Mouse (Mus musculus) layer of hippocampus, adult 11-12 months (tissue): ENCODE results near the gene Mterf1b.
A peak's percentile ranks its signal among the peaks of the same experiment; 100 is the strongest.
"Not testable (repeated sequence)": the region's sequence is repeated elsewhere in the genome, so short reads cannot be mapped to it uniquely, and the experiment has no call there.

Source experiments
- DNase-seq: peaks from one replicate; pipeline ENCODE4 v3.0.0; 2022; ENCODE audit warnings: low spot score

The Mterf1b gene

DNA sequence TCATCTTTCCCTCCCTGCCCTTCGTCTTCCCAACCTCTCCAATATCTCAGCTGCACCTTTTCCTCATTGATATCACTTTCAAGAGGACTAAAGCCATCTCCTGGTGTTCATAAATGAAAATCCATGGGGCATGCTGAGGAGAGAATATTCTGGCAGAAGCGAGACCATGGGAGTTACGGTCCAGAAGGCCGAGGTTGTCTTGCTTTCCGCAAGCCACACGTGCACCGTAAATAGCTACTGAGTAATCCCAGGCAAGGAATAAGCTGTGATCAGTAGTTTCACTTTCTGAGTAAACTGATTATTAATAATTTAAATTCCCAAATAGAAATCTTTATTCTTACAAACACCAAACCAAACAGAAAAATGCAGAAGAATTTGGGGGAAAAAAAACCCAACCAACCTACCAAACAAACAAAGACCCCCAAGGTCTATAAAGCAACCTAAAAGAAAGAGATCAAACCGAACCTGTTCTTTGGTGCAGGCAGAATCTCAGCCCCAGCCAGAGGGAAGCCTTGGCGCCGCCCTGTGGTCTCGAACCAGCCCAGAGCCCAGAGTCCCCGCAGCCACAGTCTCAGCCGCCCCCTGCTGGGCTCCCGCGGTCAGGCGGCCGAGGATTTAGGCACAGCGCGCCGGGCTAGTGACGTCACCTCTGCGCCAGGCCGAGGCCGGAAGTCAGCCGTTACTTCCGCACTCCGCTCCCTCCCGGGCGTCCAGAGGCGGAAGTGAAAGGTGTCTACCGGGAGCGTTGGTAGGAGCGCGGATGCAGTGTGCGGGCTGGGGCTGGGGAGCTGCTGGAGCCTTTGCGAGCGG is at the start of gene Mterf1b:
Gene Mterf1b, plus strand, starts transcription at position 697 of the 810 bp plus-strand sequence.
- DNase-seq: not testable (repeated sequence)

DNA sequence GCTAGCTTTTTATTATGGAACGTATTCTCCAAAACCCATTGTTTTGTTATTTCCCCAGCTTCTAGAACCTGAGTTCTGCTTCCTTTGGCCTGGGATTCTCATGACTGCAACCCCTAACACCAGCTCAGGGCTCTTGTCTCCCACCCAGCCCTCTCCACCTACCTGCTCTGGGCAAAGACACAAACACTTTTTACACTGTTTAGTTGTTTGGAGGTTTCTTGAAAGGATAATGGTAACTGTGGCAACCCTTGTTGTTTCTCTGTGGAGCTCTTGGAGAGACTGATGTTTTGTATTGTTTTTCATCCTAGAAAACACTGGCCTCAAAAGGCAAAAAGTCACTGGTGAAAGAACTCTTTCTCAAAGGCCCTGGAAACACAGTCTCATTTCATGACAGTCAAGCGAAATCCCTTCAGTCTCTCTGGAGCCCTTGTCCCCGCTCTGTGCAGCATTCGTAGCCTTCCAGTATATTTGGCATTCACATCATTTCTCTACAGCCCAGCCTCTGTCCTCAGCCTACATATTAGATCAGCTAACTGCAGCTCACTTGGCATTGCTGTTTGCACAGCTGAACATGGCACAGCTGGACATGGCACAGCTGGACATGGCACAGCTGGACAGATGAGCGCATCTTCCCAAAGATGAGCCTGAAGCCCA is 32.6 kb upstream of the Mterf1b start:
- DNase-seq: not testable (repeated sequence)

DNA sequence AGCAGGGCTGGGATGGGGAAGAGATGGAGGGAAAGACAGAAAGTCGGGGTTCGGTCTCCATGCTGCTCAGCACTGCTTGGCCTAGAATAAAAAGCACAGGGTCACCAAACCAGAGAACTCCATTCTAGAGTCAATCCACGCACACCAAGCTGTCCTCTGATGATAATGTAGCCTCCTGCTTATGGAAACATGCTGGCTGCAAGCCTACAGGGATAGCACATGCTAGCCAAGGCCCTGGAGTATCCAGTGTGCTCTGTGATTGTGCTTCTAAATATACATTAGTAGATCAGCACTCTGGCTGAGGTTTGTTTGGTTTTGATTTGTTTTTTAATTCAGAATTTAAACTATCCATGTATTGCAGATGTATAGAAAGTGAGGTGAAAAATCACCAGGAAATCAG is 30.6 kb upstream of the Mterf1b start:
- DNase-seq: no peak

DNA sequence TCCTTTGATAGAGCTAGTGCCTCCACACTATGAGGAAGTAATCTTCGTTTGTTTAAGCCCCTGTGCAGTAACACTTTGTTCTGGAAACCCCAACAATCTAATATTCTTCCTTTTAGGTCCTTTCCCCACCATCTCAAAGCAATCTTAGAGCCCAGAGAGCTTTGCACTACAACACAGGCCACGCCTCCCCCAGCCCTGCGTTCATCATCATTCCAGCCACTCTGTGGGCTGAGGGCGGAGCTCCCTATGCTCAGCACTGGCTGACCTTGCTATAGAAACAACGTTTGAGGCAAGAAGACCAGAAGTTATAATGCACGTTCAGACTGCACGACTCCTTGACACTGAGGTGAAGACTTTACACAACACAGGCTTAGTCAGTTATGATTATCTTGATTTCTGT is 29.7 kb upstream of the Mterf1b start:
- no peak for DNase-seq

DNA sequence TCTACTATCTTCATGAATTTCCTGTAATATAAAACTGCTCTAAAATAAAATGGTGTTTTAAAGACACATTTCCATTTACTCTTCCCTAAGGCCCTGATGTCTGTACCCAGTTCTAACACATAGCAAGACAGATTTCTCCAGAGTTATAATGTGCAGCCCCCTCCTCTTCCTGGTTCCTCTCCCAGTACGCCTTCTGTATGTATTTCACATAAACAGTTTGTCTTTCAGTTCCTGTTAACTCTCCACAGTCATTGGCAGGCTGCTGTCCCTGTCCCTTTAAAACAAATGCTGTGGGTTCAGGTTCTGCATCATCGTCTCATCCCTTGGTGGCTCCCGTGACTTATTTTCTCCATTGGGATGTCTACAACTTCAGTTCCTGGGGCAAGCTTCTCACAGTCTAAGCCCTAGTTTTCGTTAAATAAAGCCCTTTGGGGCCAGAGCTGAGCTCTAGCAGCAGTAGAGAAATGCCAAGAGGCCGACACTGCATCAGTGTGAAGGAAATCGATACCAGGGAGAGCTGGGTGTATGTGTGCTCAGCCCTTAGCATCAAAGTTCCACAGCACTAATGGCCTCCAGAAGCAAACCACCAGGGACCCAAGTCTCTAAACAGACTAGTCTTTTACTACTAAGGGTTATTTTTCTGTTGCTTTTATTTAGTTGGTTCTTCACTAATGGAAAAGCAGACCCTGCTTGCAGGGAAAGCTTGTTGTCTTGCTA is 24.2 kb upstream of the Mterf1b start:
- DNase-seq: not testable (repeated sequence)

DNA sequence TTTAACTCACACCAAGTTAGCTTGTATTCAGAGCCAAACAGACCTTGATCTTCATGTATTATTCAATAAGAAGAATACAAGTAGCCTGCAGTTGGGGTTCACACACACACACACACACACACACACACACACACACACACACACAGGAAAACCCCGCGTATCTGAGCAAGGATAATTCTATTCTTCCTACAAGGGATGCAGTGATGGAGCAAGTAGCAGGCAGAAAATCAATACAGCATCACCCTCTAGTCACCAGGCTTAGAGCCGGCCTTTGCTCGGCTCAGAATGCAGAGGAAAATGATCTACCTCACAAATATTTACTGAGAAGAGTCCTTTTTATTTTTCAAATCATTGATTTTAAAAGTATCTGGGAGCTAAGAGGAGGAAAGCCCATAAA is 23.6 kb upstream of the Mterf1b start:
- DNase-seq: not testable (repeated sequence)

DNA sequence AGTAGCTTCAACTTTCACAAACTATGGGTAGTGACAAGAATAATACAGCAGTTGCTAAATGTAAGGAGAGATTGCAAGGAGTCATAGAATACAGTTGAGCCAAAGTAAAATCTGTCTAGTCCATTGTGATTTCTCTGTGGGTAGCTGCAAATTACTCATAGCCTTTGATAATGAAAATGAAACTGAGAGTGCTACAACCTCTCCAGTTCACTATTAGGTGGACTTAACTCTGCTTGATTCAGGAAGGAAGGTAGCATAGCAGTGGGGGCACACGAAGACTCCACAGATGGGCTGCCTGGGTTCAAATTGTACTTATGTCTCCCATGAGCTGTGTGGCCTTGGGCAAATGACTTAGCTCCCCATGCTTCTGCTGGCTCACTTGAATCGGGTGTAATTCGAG is 15.7 kb upstream of the Mterf1b start:
- DNase-seq: not testable (repeated sequence)

DNA sequence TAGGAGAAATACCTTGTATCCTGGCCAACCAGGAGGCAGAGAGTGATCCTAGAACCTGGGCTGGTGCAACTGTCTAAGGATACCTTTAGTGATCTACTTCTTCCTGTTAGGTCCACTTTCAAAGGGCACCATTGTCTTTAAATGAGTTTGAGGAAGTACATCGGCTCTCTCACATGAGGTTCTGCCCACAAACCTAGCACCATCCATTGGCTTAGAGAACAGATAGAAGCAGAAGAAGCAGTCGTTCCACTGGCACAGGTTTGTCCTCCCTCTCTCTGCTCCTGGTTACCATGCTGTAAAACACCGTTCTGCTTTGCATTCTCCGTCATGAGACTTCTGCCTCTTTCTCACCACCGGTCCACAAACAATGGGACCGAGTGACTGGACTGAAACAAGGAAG is 12.8 kb upstream of the Mterf1b start:
- no peak for DNase-seq

DNA sequence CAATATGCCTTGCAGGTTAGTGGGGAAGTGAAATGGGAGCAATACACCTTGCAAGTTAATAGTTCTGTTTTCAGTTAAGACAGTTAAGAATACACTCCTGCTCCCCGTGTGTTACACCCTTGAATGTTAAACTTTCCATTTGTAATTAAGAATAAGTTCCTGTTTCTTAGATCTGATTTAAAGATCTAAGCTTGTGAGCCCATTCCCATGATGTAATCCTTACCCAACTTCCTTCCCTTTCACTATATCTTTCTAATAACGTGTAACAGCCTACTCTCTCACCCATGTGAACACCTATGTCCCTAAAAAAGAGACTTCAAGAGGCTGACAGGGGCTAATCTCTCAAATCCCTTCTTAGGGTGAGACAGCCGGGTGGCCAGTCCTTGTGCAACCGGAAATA is 5.4 kb upstream of the Mterf1b start:
- DNase-seq: no peak

DNA sequence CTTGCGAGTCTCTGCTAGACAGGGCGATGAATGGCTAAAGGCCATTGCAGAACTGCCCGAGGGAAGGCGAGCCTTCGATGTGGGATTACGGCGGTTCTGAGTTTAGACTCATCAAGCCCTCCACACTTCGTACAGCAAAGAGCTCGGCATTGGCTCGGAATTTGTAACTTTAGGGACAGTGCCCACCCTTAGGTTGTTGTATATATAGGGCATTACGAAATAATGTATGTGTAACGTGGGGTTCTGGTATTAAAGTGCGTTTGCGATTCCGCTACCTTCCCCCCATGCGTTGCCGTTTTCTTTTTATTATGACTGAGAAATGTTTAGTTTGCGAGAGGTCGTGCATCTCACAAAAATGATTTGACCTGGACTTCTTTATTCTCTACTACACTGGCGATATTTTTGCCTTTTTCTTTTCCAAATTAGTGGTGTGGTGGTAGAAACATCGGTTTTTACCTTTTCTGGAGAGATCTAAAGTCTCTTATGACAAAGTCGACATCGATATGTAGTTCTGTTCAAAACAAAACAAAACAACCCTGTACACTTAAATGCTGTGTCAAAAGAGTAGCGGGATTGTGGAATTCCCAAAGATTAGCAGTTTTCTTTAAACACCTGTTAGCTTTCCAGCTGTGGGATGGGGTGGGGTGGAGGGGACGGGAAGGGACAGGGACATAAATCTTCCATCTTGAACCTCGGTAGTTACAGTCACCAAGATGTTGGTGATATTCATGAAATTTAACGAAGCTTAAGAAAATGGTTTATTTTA is 497 bp downstream of the Mterf1b start:
- not testable (repeated sequence) for DNase-seq

DNA sequence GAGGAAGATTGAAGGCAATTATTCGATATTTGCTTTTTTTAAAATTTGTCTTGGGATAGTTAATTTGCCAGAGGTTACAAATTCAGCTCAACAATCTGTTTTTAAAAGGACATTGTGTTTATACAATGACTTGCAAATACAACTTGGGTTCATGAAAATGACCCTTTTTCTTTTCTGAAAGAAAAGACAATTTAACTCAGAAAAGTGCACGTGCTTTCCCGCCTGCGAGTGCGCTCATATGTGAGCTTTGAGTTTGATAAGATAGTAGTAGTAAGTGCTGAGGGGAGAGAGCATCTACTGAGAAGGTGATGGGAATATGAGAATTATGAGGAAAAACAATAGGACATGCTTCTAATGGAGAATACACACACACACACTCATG is 1.1 kb downstream of the Mterf1b start:
- DNase-seq: no peak

DNA sequence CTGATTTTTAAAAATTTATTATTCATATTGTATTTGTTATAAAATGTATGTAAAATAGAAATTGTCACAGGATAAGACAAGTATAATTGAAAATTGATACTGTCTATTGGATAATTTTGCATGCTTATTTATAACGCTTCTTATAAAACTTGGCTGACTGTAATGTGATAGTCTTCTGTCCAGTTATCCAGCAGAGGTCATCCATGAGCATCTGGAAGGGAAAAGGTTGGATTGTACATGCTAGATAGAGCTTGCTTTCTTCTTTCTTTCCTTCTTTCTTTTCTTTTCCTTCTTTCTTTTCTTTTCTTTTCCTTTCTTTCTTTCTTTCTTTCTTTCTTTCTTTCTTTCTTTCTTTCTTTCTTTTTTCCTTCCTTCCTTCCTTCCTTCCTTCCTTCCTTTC is 2.0 kb downstream of the Mterf1b start:
- no peak for DNase-seq

DNA sequence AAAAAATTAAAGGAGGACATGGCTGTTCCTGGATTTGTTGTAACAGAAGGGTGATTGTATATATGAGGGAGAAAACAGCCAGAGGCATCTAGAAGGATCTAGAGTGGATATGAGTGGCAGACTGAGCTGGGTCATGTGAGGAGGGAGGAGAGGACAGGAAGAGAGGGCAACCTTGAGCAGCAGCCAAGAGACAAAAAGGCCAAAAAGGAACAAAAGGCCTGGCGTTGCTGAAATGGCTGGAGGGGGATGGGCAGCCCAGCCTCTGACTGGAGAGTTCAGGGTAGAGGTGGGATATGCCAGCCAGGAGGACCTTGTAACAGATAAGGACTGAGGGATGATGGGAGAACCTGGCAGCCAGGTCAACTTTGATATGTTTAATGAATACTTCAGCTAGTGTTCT is 2.9 kb downstream of the Mterf1b start:
- no peak for DNase-seq

DNA sequence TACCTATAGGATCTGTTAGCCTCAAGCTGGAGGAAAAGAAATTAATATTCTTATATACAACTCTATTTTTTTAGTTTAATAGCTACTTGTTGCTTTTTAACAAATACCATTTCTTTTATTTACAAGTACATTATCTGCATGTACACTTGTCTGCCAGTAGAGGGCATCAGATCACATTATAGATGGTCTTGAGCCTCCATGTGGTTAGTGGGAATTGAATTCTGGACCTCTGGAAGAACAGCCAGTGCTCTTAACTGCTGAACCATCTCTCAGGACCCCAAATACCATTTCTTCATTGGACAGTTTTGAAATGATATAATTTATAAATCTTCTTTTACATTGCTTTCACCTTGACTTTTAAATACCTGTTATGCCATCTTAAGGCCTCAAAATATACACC is 9.2 kb downstream of the Mterf1b start:
- no peak for DNase-seq

DNA sequence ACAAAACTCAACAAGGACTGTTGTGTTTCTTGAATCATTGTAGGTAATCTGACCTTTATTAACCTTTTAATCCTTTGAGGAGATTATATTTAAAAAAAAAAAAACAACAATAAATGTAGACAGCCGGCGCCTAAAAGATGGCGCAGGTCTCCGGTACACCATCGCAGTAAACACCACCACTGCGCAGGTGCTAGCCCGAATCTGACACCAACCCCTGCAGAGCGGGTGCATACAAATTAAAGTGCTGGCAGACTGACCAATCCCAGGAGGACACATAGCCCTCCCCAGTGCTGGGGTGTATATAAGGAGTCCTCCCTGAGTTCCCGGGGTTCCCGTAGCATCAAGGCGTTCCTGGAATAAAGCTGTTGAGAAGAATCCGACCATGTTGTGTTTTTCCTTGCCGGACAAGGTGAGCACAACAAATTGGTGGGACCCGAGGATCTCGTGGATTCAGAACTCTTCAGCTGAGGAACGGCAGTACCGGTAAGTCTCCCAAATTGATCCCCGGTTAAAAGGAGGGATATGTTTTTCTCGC is 10.2 kb downstream of the Mterf1b start:
- not testable (repeated sequence) for DNase-seq

DNA sequence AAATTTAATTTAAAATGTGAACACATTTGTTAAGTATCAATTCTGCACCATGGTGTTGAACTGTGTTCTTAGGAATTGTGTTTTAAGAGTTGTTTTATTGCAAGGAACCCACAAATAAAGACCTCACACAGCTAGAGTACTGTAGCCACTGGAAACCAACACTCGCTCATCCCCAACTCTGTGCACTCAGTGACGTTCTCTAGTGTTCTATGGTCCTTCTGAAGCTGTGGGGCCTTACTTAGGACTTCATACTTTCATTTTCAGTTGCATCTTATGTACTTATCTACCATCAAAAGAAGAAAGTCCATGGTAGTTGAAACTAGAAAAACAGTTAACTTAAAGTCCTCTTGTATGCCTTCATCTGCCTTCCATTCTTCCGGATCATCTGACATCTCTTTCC is 17.9 kb downstream of the Mterf1b start:
- DNase-seq: not testable (repeated sequence)

DNA sequence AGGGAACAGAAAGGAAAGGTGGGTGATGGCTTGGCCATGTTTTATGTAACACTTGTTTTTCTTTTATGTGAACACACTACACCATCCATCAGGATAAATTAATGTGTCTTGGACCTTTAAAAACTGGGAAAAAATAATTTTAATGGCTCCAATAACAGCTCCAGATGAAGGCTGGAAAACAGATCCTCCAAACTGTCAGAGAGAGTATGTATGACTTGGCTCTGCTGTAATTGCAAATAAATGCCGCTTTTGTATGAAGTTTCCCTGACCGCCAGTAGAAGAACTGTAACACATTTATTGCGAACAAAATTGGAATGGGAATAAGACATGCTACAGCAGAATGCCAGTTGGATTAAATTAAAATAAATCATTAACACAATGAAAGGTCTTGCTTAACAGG is 29.1 kb downstream of the Mterf1b start:
- no peak for DNase-seq

DNA sequence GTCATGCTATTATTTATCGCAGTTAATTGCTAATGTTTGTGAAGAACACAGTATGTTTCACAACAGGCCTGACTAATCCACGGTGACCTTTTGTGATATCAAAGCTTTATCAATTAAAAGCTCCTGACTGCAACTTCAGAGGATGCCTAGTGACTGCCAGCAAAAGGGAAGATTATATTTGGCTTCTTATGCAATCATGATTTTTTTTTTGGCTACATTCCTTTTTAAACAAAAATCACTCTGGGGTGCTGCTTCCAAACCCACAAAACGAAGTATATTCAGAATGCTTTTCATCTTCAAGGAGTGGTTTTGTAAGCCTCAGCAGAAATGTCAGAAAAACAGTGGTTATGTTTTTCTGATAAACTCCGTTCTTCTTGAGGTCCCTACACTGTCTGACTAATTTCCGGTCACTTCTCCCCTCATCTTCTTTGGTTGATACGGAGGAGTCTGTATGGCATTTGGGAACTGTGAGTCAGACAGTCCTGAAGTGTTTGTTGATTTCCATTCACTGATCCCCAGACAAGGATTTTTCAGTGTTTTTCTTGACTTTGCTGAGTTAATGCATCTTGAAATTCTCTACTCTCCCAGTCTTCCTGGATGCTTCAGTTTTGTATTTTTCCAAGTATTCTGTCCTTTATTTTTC is 29.9 kb downstream of the Mterf1b start:
- peak; percentile 3 for DNase-seq

DNA sequence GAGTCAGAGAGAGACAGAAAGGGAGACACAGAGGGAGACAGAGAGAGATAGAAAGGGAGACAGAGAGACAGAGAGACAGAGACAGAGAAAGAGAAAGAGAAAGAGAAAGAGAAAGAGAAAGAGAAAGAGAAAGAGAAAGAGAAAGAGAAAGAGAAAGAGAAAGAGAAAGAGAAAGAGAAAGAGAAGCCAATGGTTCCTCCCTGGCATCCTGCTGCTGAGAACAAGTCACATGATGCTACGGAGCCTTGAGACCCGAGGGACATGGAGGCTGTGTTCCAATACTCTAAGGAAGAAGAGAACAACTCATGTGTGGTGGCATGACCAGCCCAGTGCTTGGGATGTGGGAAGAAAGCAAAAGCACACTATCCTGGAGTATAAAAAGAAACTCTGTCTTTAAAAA is 40.0 kb downstream of the Mterf1b start:
- DNase-seq: no peak

DNA sequence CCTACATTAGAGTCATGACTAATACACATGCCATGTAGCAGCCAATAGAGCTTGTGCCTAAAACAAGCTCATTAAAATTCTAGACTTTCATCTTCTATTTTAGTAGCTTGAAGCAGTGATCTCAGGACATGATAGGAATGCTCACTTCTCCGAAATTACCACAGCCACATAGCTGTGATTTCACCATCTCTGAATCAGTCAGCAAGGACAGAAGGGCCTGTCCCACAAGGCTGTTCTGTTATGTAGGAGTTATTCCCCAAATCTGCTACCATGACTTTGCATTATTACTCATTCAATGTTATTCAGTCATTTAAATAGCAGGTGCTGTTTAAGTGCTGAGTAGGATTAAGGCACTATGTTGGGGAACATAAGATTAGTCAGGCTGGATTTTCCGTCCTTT is 42.3 kb downstream of the Mterf1b start:
- DNase-seq: peak; percentile 29

DNA sequence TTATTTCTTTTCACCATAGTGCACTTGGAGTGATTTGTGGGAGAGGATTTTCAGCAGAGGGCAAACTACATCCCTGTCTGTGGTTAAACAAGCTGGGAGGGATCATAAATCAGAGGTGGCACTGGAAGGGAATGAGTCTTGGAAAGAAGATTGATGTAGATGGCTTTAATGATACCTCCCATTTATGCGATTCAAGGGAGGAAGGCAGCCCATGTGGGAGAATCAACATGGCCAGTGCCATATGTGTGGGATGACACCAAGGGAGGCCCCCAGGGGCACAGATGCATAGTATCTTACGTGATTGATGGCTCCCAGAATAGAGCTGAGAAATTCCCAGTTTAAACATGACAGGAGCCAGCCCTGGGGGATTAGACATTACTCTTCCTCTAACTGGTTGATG is 48.0 kb downstream of the Mterf1b start:
- DNase-seq: no peak

DNA sequence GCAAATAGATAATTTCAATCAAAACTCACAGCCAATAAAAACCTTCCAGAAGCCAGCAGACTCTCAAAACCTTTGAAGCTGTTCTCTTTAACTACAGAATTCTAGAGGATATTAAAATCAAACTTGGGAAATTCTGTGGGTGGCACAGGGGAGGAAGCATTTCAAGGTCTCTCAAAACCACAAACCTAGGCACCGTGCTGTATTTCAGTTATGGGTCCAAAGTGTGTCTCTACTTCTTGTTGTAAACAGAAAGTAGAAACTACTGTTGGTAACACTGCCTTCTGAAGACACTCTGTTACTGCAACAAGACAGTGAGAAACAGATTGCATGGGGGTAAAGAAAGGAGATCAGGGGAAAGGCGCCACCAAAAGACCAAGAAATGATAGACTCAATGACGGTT is 52.8 kb downstream of the Mterf1b start:
- DNase-seq: no peak
